Mouse (Mus musculus): ENCODE data around the gene Ednra. TPM values are rescaled to one million over a fixed set of nuclear protein-coding genes. Genes with fewer than 3 reads are reported as not detected.
"Not testable (repeated sequence)": the region's sequence is repeated elsewhere in the genome, so short reads cannot be mapped to it uniquely, and the experiment has no call there.

Ednra gene
- total RNA-seq, 2 experiments from 2014 or later, result 4.5 to 6.4 TPM

GRCm38 (mm10) chr8:77698028-77698427, 26.2 kb downstream of the Ednra start:
- TF ChIP-seq CTCF (conservative IDR thresholded peaks at IDR 0.05), result no peak
- Histone ChIP-seq H3K4me3 (no peak overlapping the region), H3K27ac (no peak overlapping the region)
- no peak for DNase-seq (ENCODE audit: low spot score in 2 of 2)

DNA sequence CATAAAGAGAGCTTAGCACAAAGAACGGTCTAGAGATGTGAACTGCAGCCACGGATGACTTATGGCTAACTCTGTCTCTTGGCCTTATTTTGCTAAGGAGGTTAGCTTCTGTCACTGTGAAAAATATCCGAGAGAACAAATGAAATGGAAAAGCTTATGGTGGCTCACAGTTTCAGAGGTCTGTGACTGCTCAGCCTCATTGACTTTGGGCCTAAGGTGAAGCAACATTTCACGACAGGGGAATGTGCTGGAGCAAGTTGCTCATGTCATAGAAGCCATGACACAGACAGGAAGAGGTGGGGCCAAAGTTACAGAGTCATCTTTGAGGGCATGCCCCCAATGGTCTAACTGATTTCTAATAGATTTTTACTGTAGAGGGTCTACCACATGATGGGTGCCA, 28.1 kb downstream of the Ednra start:
- no peak for TF ChIP-seq CTCF (conservative IDR thresholded peaks at IDR 0.05)
- Histone ChIP-seq H3K27ac (no peak overlapping the region), H3K4me3 (no peak overlapping the region)
- DNase-seq (ENCODE audit: low spot score in 2 of 2), result no peak

DNA sequence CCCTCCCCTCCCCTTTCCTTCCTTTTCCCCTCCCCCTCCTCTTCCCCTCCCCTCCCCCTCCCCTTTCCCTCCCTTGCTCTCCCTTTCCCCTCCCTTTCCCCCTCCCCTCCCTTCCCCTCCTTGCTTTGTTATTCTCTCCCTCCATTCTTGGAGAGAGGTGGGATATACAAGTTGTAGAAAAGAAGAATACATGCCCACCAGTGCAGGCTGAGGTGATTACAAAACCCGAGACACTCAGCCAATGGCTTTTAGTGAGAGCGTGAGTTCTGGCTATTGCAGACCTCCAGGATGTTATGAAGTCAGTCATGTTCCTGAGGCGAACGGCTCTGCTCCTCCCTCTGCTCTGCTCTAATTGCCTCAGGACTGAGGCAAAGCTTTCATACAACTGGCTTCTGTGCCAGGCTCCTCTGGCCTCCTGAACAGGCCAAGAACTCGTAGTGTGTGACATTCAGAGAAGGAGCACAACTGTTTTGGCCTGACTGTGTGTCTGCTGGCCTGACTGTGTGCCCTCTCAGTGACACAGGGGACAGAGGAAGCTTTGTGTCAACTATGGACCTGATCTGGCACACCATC, 28.7 kb downstream of the Ednra start:
- TF ChIP-seq CTCF (conservative IDR thresholded peaks at IDR 0.05), result no peak

DNA sequence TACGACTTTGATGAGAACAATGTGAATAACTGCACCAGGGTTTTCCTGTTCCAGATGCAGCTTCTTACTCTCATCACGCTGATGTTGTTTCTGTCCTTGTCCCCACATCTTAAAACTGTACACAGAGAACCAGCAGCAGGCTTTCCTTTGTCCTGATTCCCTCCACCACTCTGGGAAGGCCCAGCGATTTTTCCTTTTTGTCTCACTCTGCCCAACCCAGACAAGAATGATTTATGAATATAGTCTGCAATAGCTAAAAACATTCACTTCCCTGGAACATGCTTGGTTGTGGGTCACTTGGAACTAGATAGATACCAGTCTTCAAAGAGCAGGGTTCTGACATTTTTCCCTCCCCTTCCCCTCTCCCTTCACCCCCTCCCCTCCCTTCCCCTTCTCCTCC, 29.2 kb downstream of the Ednra start:
- Histone ChIP-seq H3K4me3 (no peak overlapping the region), H3K27ac (no peak overlapping the region)
- DNase-seq (ENCODE audit: low spot score in 2 of 2), result no peak
- TF ChIP-seq CTCF (conservative IDR thresholded peaks at IDR 0.05), result no peak

More for the DNA sequence above, 28.7 kb downstream of the Ednra start:
- no peak overlapping the region for H3K27ac ChIP-seq
- H3K4me3 ChIP-seq, result no peak overlapping the region
- no peak for DNase-seq (ENCODE audit: low spot score in 2 of 2)

GRCm38 (mm10) chr8:77694588-77694987, 29.7 kb downstream of the Ednra start:
- TF ChIP-seq CTCF (conservative IDR thresholded peaks at IDR 0.05), result no peak
- no peak overlapping the region for H3K4me3 ChIP-seq
- no peak for DNase-seq (ENCODE audit: low spot score in 2 of 2)
- H3K27ac ChIP-seq, result no peak overlapping the region

DNA sequence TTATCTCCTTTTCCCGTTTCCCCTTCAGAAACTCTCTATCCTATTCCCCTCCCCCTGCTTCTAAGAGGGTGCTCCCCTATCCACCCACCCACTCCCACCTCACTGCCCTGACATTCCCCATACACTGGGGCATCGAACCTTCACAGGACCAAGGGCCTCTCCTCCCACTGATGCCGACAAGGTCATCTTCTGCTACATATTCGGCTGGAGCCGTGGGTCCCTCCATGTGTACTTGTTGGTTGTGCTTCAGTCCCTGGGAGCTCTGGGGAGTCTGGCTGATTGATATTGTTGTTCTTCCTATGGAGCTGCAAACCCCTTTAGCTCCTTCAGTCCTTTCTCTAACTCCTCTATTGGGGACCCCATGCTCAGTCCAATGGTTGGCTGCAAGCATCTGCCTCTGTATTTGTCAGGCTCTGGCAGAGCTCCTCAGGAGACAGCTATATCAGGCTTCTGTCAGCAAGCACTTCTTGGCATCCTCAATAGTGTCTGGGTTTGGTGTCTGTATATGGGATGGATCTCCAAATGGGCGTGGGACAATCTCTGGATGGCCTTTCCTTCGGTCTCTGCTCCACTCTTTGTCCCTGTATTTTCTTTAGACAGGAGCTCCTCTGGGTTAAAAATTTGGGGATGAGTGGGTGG, 34.7 kb downstream of the Ednra start:
- not testable (repeated sequence) for H3K4me3 ChIP-seq; DNase-seq (ENCODE audit: low spot score in 2 of 2); H3K27ac ChIP-seq

DNA sequence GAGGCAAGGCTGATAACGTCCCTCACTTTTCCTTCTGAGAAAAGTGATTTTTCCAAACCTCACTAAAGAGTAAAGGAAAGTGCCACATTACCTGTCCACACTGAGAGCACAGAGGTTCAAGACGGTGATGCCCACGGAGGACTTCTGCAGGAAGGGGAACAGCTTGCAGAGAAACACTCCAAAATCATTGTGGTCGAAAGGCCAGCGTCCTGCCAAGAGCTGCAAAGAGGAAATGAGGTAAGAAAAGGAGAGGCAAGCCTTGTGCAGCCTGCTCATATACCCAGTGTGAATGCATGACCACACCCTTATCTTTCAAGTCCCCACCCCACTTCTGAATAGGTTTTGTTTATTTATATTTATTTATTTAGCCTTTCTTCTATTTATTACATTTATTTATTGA, 35.3 kb downstream of the Ednra start:
- no peak overlapping the region for H3K4me3 ChIP-seq
- no peak for TF ChIP-seq CTCF (conservative IDR thresholded peaks at IDR 0.05)
- H3K27ac ChIP-seq, result no peak overlapping the region
- no peak for DNase-seq (ENCODE audit: low spot score in 2 of 2)

DNA sequence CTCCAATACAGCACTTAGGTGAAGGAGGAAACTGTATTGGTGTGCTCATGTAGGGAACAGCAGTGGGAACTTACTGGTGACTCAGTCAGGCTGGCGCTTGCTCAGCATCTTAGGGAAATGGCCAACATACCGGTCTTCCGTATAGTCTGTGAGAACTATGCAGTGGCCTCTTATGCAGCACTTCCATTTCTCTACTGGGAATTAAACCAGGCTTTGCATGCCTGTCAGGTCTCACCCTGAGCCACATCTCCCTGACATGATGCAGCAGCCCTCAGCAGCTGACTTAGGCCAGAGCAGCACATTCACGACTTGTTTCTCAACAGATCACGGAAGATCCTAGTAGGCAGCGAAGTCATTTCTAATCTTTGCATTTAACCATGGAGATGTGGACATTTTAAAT, 39.9 kb downstream of the Ednra start:
- H3K27ac ChIP-seq, result no peak overlapping the region
- no peak for TF ChIP-seq CTCF (conservative IDR thresholded peaks at IDR 0.05)
- no peak overlapping the region for H3K4me3 ChIP-seq
- DNase-seq (ENCODE audit: low spot score in 2 of 2), result no peak

- Histone ChIP-seq H3K27ac (no peak overlapping the region), H3K4me3 (no peak overlapping the region)
- TF ChIP-seq CTCF (conservative IDR thresholded peaks at IDR 0.05), result no peak
- no peak for DNase-seq (ENCODE audit: low spot score in 2 of 2)
Observed at GRCm38 (mm10) chr8:77683356-77684106, 40.7 kb downstream of the Ednra start.

- no peak overlapping the region for H3K27ac ChIP-seq
- no peak for DNase-seq (ENCODE audit: low spot score in 2 of 2)
- no peak for TF ChIP-seq CTCF (conservative IDR thresholded peaks at IDR 0.05)
- no peak overlapping the region for H3K4me3 ChIP-seq
Observed at GRCm38 (mm10) chr8:77682008-77682934, 42.0 kb downstream of the Ednra start.

- H3K27ac ChIP-seq, result no peak overlapping the region
- no peak for DNase-seq (ENCODE audit: low spot score in 2 of 2)
- no peak overlapping the region for H3K4me3 ChIP-seq
- TF ChIP-seq CTCF (conservative IDR thresholded peaks at IDR 0.05), result no peak
Observed at GRCm38 (mm10) chr8:77672036-77672435, 52.2 kb downstream of the Ednra start.

- H3K4me3 ChIP-seq, result no peak overlapping the region
- no peak for TF ChIP-seq CTCF (conservative IDR thresholded peaks at IDR 0.05)
Observed at GRCm38 (mm10) chr8:77670612-77671363, 53.5 kb downstream of the Ednra start.

More at GRCm38 (mm10) chr8:77670612-77671363, 53.5 kb downstream of the Ednra start:
- no peak for DNase-seq (ENCODE audit: low spot score in 2 of 2)
- no peak overlapping the region for H3K27ac ChIP-seq
